Mouse (Mus musculus) lung, adult 2 months (tissue): ENCODE measurements at regions not wholly inside any gene's neighbourhood (a gene's known extent, or its start where the extent isn't known, plus 50 kb on each side); places are given as distances from the start of the nearest gene placed in this dataset.

ENCODE experiments used
- CTCF ChIP-seq: fragments of 200-500 bp; IDR thresholded peaks from 2 replicates; pipeline ENCODE4 v1.5.1; 2011; ENCODE audit warnings: mild to moderate bottlenecking, low read length, control low read depth; ENCODE audit not compliant: insufficient read depth
- POLR2A ChIP-seq: fragments of 200-500 bp; IDR thresholded peaks from 2 replicates; pipeline ENCODE4 v1.6.1; 2011; ENCODE audit warnings: low read depth, mild to moderate bottlenecking, control low read depth, low read length, borderline replicate concordance; ENCODE audit errors: extremely low read depth

DNA sequence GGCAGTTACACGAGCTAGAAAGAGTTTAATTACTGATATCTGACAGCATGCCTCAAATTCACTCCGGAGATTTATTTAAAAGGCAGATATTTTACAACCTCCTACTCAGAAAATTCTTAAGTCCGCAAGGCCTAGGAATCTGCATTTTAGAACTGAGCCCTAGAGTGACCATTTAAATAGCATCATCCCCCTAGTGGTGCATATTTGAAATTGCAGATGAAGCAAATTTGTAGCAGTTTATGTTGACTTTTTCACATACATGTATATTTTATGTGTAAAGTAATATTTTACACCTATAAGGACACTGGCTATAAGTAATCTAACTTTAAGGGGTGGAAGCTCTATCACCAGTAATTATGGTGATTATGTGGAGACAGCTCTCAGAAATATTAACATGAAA, 78.2 kb upstream of the Kif2a start:
- TF ChIP-seq POLR2A (no peak), CTCF (peak; percentile 9; the same call in 1 of the 2 replicates)
